Mouse (Mus musculus): ENCODE results near the gene Pla2g4a.

GRCm38 (mm10) chr1:149952050-149952449, 9.0 kb downstream of the Pla2g4a start:
- TF ChIP-seq CTCF (IDR thresholded peaks at IDR 0.05; ENCODE audit: low read depth): no peak
- no peak for TF ChIP-seq EP300 (IDR thresholded peaks at IDR 0.05; ENCODE audit: low read depth)
